Mouse (Mus musculus): ENCODE measurements at regions not wholly inside any gene's neighbourhood (a gene's known extent, or its start where the extent isn't known, plus 50 kb on each side); places are given as distances from the start of the nearest gene placed in this dataset.

GRCm38 (mm10) chrX:68954687-68955086 is 61.8 kb upstream of the Gm6812 start:
- Histone ChIP-seq H3K4me2 (no peak overlapping the region), H3K9me3 (replicated peaks) (no peaks in the 10 kb centered on the region), H3K4me1 (no peaks in the 10 kb centered on the region), H3K9ac (replicated peaks) (no peak overlapping the region), H3K27ac (replicated peaks) (no peak overlapping the region), H3K4me3 (replicated peaks) (no peak overlapping the region), H3K36me3 (no peaks in the 10 kb centered on the region), H3K27me3 (replicated peaks) (no peaks in the 10 kb centered on the region)
- 41% methylated on average over 1 of the region's 1 CpGs for WGBS
- no peak for ATAC-seq (ENCODE audit: low FRiP score)

- H3K36me3 ChIP-seq = no peaks in the 10 kb centered on the region
- no peak overlapping the region for H3K4me3 ChIP-seq (replicated peaks)
- H3K27ac ChIP-seq (replicated peaks) = no peak overlapping the region
- no peaks in the 10 kb centered on the region for H3K27me3 ChIP-seq (replicated peaks)
- WGBS = 55% methylated on average over 2 of the region's 2 CpGs
- ATAC-seq (ENCODE audit: low FRiP score) = no peak
- H3K4me2 ChIP-seq = no peak overlapping the region
- H3K9me3 ChIP-seq (replicated peaks) = no peaks in the 10 kb centered on the region
- H3K9ac ChIP-seq (replicated peaks) = no peak overlapping the region
- H3K4me1 ChIP-seq = no peaks in the 10 kb centered on the region
These were observed 60.4 kb upstream of the Gm6812 start for GRCm38 (mm10) chrX:68953298-68953697.

GRCm38 (mm10) chrX:68950730-68951129 is 57.9 kb upstream of the Gm6812 start:
- Histone ChIP-seq H3K27ac (replicated peaks) (no peak overlapping the region), H3K9ac (replicated peaks) (no peak overlapping the region), H3K36me3 (no peaks in the 10 kb centered on the region), H3K4me1 (no peaks in the 10 kb centered on the region), H3K4me2 (no peak overlapping the region), H3K4me3 (replicated peaks) (no peak overlapping the region), H3K27me3 (replicated peaks) (no peaks in the 10 kb centered on the region), H3K9me3 (replicated peaks) (no peaks in the 10 kb centered on the region)
- ATAC-seq (ENCODE audit: low FRiP score) = peak; percentile 81
- WGBS = 18% methylated on average over 1 of the region's 1 CpGs

GRCm38 (mm10) chrX:68945741-68946140 is 52.9 kb upstream of the Gm6812 start:
- Histone ChIP-seq H3K36me3 (no peaks in the 10 kb centered on the region), H3K4me2 (no peak overlapping the region), H3K4me1 (no peaks in the 10 kb centered on the region), H3K9me3 (replicated peaks) (no peaks in the 10 kb centered on the region), H3K27me3 (replicated peaks) (no peaks in the 10 kb centered on the region), H3K9ac (replicated peaks) (no peak overlapping the region), H3K4me3 (replicated peaks) (no peak overlapping the region), H3K27ac (replicated peaks) (no peak overlapping the region)
- ATAC-seq (ENCODE audit: low FRiP score) = no peak
